Mouse (Mus musculus): ENCODE results near the gene Mtch1.

- TF ChIP-seq ZNF384 (IDR thresholded peaks at IDR 0.05; ENCODE audit: low read depth, low read length): no peak
- no peak for TF ChIP-seq EP300 (IDR thresholded peaks at IDR 0.05; ENCODE audit: low read depth in 1 of 2, low read length in 2 of 2)
- no peak for TF ChIP-seq ETS1 (IDR thresholded peaks at IDR 0.05; ENCODE audit: low read depth, low read length)
- TF ChIP-seq CHD2 (IDR thresholded peaks at IDR 0.05; ENCODE audit: low read length): no peak
- TF ChIP-seq GATA1 (IDR thresholded peaks at IDR 0.05; ENCODE audit: low read depth, low read length): no peak
- TF ChIP-seq MAFK (IDR thresholded peaks at IDR 0.05; ENCODE audit: borderline replicate concordance, low read depth, low read length): no peak
Measured at GRCm38 (mm10) chr17:29388978-29389377, 41.2 kb upstream of the Mtch1 start.
